Comparison of ENCODE assay signal across 23 mouse cellular contexts in genomic region chr13:55611996-55612395, GRCm38 (mm10).
"Had no signal": no experiment of that assay in that cellular context is flagged by ENCODE, and none has a peak within 500 bp of the region (broad histone marks: within the 10 kb centered on the region; RNA-seq: fewer than 3 reads in every experiment).

No protein-coding gene starts in this region.

- ATAC-seq: liver, postnatal 0 days; lung, postnatal 0 days; midbrain, embryonic 15.5 days had no signal

- H3K4me2 ChIP-seq: kidney, embryonic 15.5 days; limb, embryonic 15.5 days; liver, embryonic 11.5 days; lung, embryonic 14.5 days; midbrain, embryonic 12.5 days; midbrain, embryonic 15.5 days; neural tube, embryonic 12.5 days; neural tube, embryonic 15.5 days had no signal

- H3K4me3 ChIP-seq: kidney, embryonic 15.5 days; left cerebral cortex, adult 2 months; limb, embryonic 15.5 days; midbrain, embryonic 12.5 days; midbrain, embryonic 15.5 days; neural tube, embryonic 12.5 days; neural tube, embryonic 15.5 days had no signal

- H3K9me3 ChIP-seq: kidney, embryonic 15.5 days; limb, embryonic 15.5 days; midbrain, embryonic 12.5 days; midbrain, embryonic 15.5 days; neural tube, embryonic 12.5 days; neural tube, embryonic 15.5 days had no signal

- H3K9ac ChIP-seq: kidney, embryonic 15.5 days; limb, embryonic 15.5 days; liver, embryonic 14.5 days; liver, postnatal 0 days; lung, embryonic 14.5 days; midbrain, embryonic 12.5 days; midbrain, embryonic 15.5 days; neural tube, embryonic 12.5 days; neural tube, embryonic 15.5 days had no signal

- DNase-seq: kidney, adult 8-10 months; kidney, postnatal 25 days; layer of hippocampus, postnatal 36 days; liver, postnatal 0 days; lung, embryonic 14.5 days; right cerebral cortex, adult 18-20 months; right cerebral cortex, postnatal 14 days; right cerebral cortex, postnatal 4 days; thymus, adult 2 months; thymus, postnatal 14 days; thymus, postnatal 4 days had no signal

- H3K27ac ChIP-seq: kidney, embryonic 15.5 days; left cerebral cortex, adult 2 months; limb, embryonic 15.5 days; liver, embryonic 14.5 days; macrophage; midbrain, embryonic 12.5 days; midbrain, embryonic 15.5 days; neural tube, embryonic 12.5 days; neural tube, embryonic 15.5 days; stomach, postnatal 0 days had no signal

- H3K27me3 ChIP-seq: kidney, embryonic 15.5 days; limb, embryonic 15.5 days; midbrain, embryonic 12.5 days; midbrain, embryonic 15.5 days; neural tube, embryonic 12.5 days; neural tube, embryonic 15.5 days had no signal

- H3K4me1 ChIP-seq: limb, embryonic 15.5 days; midbrain, embryonic 12.5 days; midbrain, embryonic 15.5 days; neural tube, embryonic 12.5 days; neural tube, embryonic 15.5 days had no signal
